Mouse (Mus musculus): ENCODE results near the gene Ywhab.

The Ywhab gene

GRCm38 (mm10) chr2:163994654-163994976 lies at the start of gene Ywhab:
Gene Ywhab, plus strand, starts transcription at chr2:163994960.
- no peak for DNase-seq

- no peak for DNase-seq
Measured at GRCm38 (mm10) chr2:163946221-163946620, 48.5 kb upstream of the Ywhab start.

- DNase-seq, result peak; percentile 71 to 77
Measured at GRCm38 (mm10) chr2:163947976-163948375, 46.8 kb upstream of the Ywhab start.

GRCm38 (mm10) chr2:163951770-163952169 lies 43.0 kb upstream of the Ywhab start:
- DNase-seq, result peak; percentile 81 to 85

- DNase-seq, result no peak
Measured at GRCm38 (mm10) chr2:163953622-163954310, 41.0 kb upstream of the Ywhab start.

- DNase-seq, result peak; percentile 88 to 89
Measured at GRCm38 (mm10) chr2:163964606-163965560, 29.9 kb upstream of the Ywhab start.

GRCm38 (mm10) chr2:163965706-163966105 lies 29.1 kb upstream of the Ywhab start:
- DNase-seq, result peak; percentile 32 to 39

- peak; percentile 79 to 87 for DNase-seq
Measured at GRCm38 (mm10) chr2:163968581-163968980, 26.2 kb upstream of the Ywhab start.

- no peak for DNase-seq
Measured at GRCm38 (mm10) chr2:163970326-163970725, 24.4 kb upstream of the Ywhab start.

- DNase-seq, result no peak
Measured at GRCm38 (mm10) chr2:163974056-163974455, 20.7 kb upstream of the Ywhab start.

GRCm38 (mm10) chr2:163976448-163976847 lies 18.3 kb upstream of the Ywhab start:
- DNase-seq, result no peak

- no peak for DNase-seq
Measured at GRCm38 (mm10) chr2:163987233-163987632, 7.5 kb upstream of the Ywhab start.

GRCm38 (mm10) chr2:163992871-163993270 lies 1.9 kb upstream of the Ywhab start:
- DNase-seq, result no peak

GRCm38 (mm10) chr2:163994977-163995862 lies 460 bp downstream of the Ywhab start:
- DNase-seq, result peak; percentile 90 to 92

GRCm38 (mm10) chr2:163996275-163996674 lies 1.5 kb downstream of the Ywhab start:
- no peak for DNase-seq

- DNase-seq, result no peak
Measured at GRCm38 (mm10) chr2:163996899-163997298, 2.1 kb downstream of the Ywhab start.

- no peak for DNase-seq
Measured at GRCm38 (mm10) chr2:163998981-163999380, 4.2 kb downstream of the Ywhab start.

GRCm38 (mm10) chr2:164002637-164003036 lies 7.9 kb downstream of the Ywhab start:
- DNase-seq, result no peak

GRCm38 (mm10) chr2:164004503-164004902 lies 9.7 kb downstream of the Ywhab start:
- DNase-seq, result no peak

GRCm38 (mm10) chr2:164006932-164007331 lies 12.2 kb downstream of the Ywhab start:
- no peak for DNase-seq

GRCm38 (mm10) chr2:164007547-164007946 lies 12.8 kb downstream of the Ywhab start:
- no peak for DNase-seq

- DNase-seq, result no peak
Measured at GRCm38 (mm10) chr2:164007987-164008545, 13.3 kb downstream of the Ywhab start.

- DNase-seq, result no peak
Measured at GRCm38 (mm10) chr2:164009227-164009626, 14.5 kb downstream of the Ywhab start.

Measured in cerebellum, postnatal 36 days (tissue).